Mouse (Mus musculus): ENCODE measurements around the gene Ctsd. TPM values are rescaled to one million over a fixed set of nuclear protein-coding genes. Genes with fewer than 3 reads are reported as not detected.

The Ctsd gene
- polyA plus RNA-seq, 1 experiment from 2014 or later: 302 TPM

- peaks cover 18% of the 10 kb centered on the region for H3K36me3 ChIP-seq (ENCODE audit: control insufficient read depth, insufficient read depth, low read length)
- peak overlapping the region; percentile 93 for H3K4me2 ChIP-seq (ENCODE audit: low read depth, low read length)
- no peak overlapping the region for H3K27ac ChIP-seq (ENCODE audit: low read length)
- H3K9me3 ChIP-seq (ENCODE audit: control insufficient read depth, low read length): no peaks in the 10 kb centered on the region
- peaks cover 16% of the 10 kb centered on the region for H3K4me1 ChIP-seq (replicated peaks; ENCODE audit: control insufficient read depth, insufficient read depth, low read length)
- ATAC-seq (ENCODE audit: low read depth): no peak
- no peaks in the 10 kb centered on the region for H3K27me3 ChIP-seq (ENCODE audit: control insufficient read depth, insufficient read depth, low read depth, low read length)
- WGBS: 84% methylated on average over 3 of the region's 3 CpGs
- H3K4me3 ChIP-seq (ENCODE audit: low read length): peak overlapping the region; percentile 81
- peak overlapping the region; percentile 89; the same call in 1 of the 2 replicates for H3K9ac ChIP-seq (ENCODE audit: low read length)
Observed at GRCm38 (mm10) chr7:142385742-142386403, 2.0 kb downstream of the Ctsd start.

GRCm38 (mm10) chr7:142384306-142384705 is 3.5 kb downstream of the Ctsd start:
- 83% methylated on average over 10 of the region's 10 CpGs for WGBS

GRCm38 (mm10) chr7:142382567-142382966 is 5.3 kb downstream of the Ctsd start, which contains the start of gene Gm49369:
Gene Gm49369 (minus strand): TSS chr7:142382667.
- Histone ChIP-seq H3K4me3 (ENCODE audit: low read length) (no peak within 1 kb of the TSS), H3K27me3 (ENCODE audit: control insufficient read depth, insufficient read depth, low read depth, low read length) (no peaks in the 10 kb centered on the region), H3K27ac (ENCODE audit: low read length) (no peak within 1 kb of the TSS), H3K4me1 (replicated peaks; ENCODE audit: control insufficient read depth, insufficient read depth, low read length) (peaks cover 14% of the 10 kb centered on the region), H3K9ac (ENCODE audit: low read length) (no peak within 1 kb of the TSS), H3K4me2 (ENCODE audit: low read depth, low read length) (no peak within 1 kb of the TSS), H3K36me3 (ENCODE audit: control insufficient read depth, insufficient read depth, low read length) (peaks cover 44% of the 10 kb centered on the region), H3K9me3 (ENCODE audit: control insufficient read depth, low read length) (no peaks in the 10 kb centered on the region)
- ATAC-seq (ENCODE audit: low read depth): no peak
- WGBS: 93% methylated on average over 5 of the region's 5 CpGs

More at GRCm38 (mm10) chr7:142384306-142384705, 3.5 kb downstream of the Ctsd start:
- ATAC-seq (ENCODE audit: low read depth): no peak
- Histone ChIP-seq H3K27me3 (ENCODE audit: control insufficient read depth, insufficient read depth, low read depth, low read length) (no peaks in the 10 kb centered on the region), H3K4me2 (ENCODE audit: low read depth, low read length) (no peak overlapping the region), H3K4me3 (ENCODE audit: low read length) (no peak overlapping the region), H3K36me3 (ENCODE audit: control insufficient read depth, insufficient read depth, low read length) (peaks cover 33% of the 10 kb centered on the region), H3K9ac (ENCODE audit: low read length) (no peak overlapping the region), H3K27ac (ENCODE audit: low read length) (no peak overlapping the region), H3K4me1 (replicated peaks; ENCODE audit: control insufficient read depth, insufficient read depth, low read length) (peaks cover 16% of the 10 kb centered on the region), H3K9me3 (ENCODE audit: control insufficient read depth, low read length) (no peaks in the 10 kb centered on the region)

- Histone ChIP-seq H3K36me3 (ENCODE audit: control insufficient read depth, insufficient read depth, low read length) (peaks cover 56% of the 10 kb centered on the region), H3K4me3 (ENCODE audit: low read length) (no peak overlapping the region), H3K4me1 (replicated peaks; ENCODE audit: control insufficient read depth, insufficient read depth, low read length) (peaks cover 4% of the 10 kb centered on the region), H3K27me3 (ENCODE audit: control insufficient read depth, insufficient read depth, low read depth, low read length) (no peaks in the 10 kb centered on the region), H3K9me3 (ENCODE audit: control insufficient read depth, low read length) (no peaks in the 10 kb centered on the region), H3K27ac (ENCODE audit: low read length) (no peak overlapping the region), H3K4me2 (ENCODE audit: low read depth, low read length) (no peak overlapping the region), H3K9ac (ENCODE audit: low read length) (no peak overlapping the region)
- no peak for ATAC-seq (ENCODE audit: low read depth)
- WGBS: 86% methylated on average over 4 of the region's 4 CpGs
Observed at GRCm38 (mm10) chr7:142381175-142381574, 6.7 kb downstream of the Ctsd start.

GRCm38 (mm10) chr7:142379186-142379585 is 8.7 kb downstream of the Ctsd start:
- peaks cover 60% of the 10 kb centered on the region for H3K36me3 ChIP-seq (ENCODE audit: control insufficient read depth, insufficient read depth, low read length)
- H3K27ac ChIP-seq (ENCODE audit: low read length): no peak overlapping the region
- ATAC-seq (ENCODE audit: low read depth): no peak
- H3K9ac ChIP-seq (ENCODE audit: low read length): no peak overlapping the region
- no peaks in the 10 kb centered on the region for H3K9me3 ChIP-seq (ENCODE audit: control insufficient read depth, low read length)
- H3K27me3 ChIP-seq (ENCODE audit: control insufficient read depth, insufficient read depth, low read depth, low read length): no peaks in the 10 kb centered on the region
- WGBS: 59% methylated on average over 6 of the region's 6 CpGs
- no peak overlapping the region for H3K4me3 ChIP-seq (ENCODE audit: low read length)
- no peaks in the 10 kb centered on the region for H3K4me1 ChIP-seq (replicated peaks; ENCODE audit: control insufficient read depth, insufficient read depth, low read length)
- H3K4me2 ChIP-seq (ENCODE audit: low read depth, low read length): no peak overlapping the region

GRCm38 (mm10) chr7:142377233-142377925 is 10.5 kb downstream of the Ctsd start:
- Histone ChIP-seq H3K27me3 (ENCODE audit: control insufficient read depth, insufficient read depth, low read depth, low read length) (peaks cover 8% of the 10 kb centered on the region), H3K27ac (ENCODE audit: low read length) (no peak overlapping the region), H3K4me2 (ENCODE audit: low read depth, low read length) (no peak overlapping the region), H3K4me3 (ENCODE audit: low read length) (no peak overlapping the region), H3K36me3 (ENCODE audit: control insufficient read depth, insufficient read depth, low read length) (peaks cover 55% of the 10 kb centered on the region), H3K9ac (ENCODE audit: low read length) (no peak overlapping the region), H3K9me3 (ENCODE audit: control insufficient read depth, low read length) (no peaks in the 10 kb centered on the region), H3K4me1 (replicated peaks; ENCODE audit: control insufficient read depth, insufficient read depth, low read length) (peaks cover 5% of the 10 kb centered on the region)
- ATAC-seq (ENCODE audit: low read depth): no peak
- WGBS: 69% methylated on average over 14 of the region's 14 CpGs

- H3K36me3 ChIP-seq (ENCODE audit: control insufficient read depth, insufficient read depth, low read length): peaks cover 45% of the 10 kb centered on the region
- WGBS: 78% methylated on average over 4 of the region's 4 CpGs
Observed at GRCm38 (mm10) chr7:142376096-142376495, 11.7 kb downstream of the Ctsd start.

GRCm38 (mm10) chr7:142375261-142375724 is 12.5 kb downstream of the Ctsd start:
- peaks cover 13% of the 10 kb centered on the region for H3K4me1 ChIP-seq (replicated peaks; ENCODE audit: control insufficient read depth, insufficient read depth, low read length)
- ATAC-seq (ENCODE audit: low read depth): no peak

More at GRCm38 (mm10) chr7:142376096-142376495, 11.7 kb downstream of the Ctsd start:
- ATAC-seq (ENCODE audit: low read depth): no peak
- Histone ChIP-seq H3K27ac (ENCODE audit: low read length) (no peak overlapping the region), H3K4me1 (replicated peaks; ENCODE audit: control insufficient read depth, insufficient read depth, low read length) (peaks cover 13% of the 10 kb centered on the region), H3K27me3 (ENCODE audit: control insufficient read depth, insufficient read depth, low read depth, low read length) (peaks cover 21% of the 10 kb centered on the region), H3K9me3 (ENCODE audit: control insufficient read depth, low read length) (no peaks in the 10 kb centered on the region), H3K4me2 (ENCODE audit: low read depth, low read length) (no peak overlapping the region), H3K4me3 (ENCODE audit: low read length) (no peak overlapping the region), H3K9ac (ENCODE audit: low read length) (no peak overlapping the region)

GRCm38 (mm10) chr7:142374413-142375015 is 13.3 kb downstream of the Ctsd start:
- H3K27me3 ChIP-seq (ENCODE audit: control insufficient read depth, insufficient read depth, low read depth, low read length): peaks cover 31% of the 10 kb centered on the region
- H3K27ac ChIP-seq (ENCODE audit: low read length): no peak overlapping the region
- no peaks in the 10 kb centered on the region for H3K9me3 ChIP-seq (ENCODE audit: control insufficient read depth, low read length)
- no peak overlapping the region for H3K4me3 ChIP-seq (ENCODE audit: low read length)
- peaks cover 13% of the 10 kb centered on the region for H3K4me1 ChIP-seq (replicated peaks; ENCODE audit: control insufficient read depth, insufficient read depth, low read length)
- ATAC-seq (ENCODE audit: low read depth): no peak
- WGBS: 84% methylated on average over 5 of the region's 5 CpGs
- H3K9ac ChIP-seq (ENCODE audit: low read length): no peak overlapping the region
- H3K36me3 ChIP-seq (ENCODE audit: control insufficient read depth, insufficient read depth, low read length): peaks cover 31% of the 10 kb centered on the region
- no peak overlapping the region for H3K4me2 ChIP-seq (ENCODE audit: low read depth, low read length)

More at GRCm38 (mm10) chr7:142375261-142375724, 12.5 kb downstream of the Ctsd start:
- Histone ChIP-seq H3K27me3 (ENCODE audit: control insufficient read depth, insufficient read depth, low read depth, low read length) (peaks cover 28% of the 10 kb centered on the region), H3K36me3 (ENCODE audit: control insufficient read depth, insufficient read depth, low read length) (peaks cover 39% of the 10 kb centered on the region), H3K4me3 (ENCODE audit: low read length) (no peak overlapping the region), H3K9ac (ENCODE audit: low read length) (no peak overlapping the region), H3K27ac (ENCODE audit: low read length) (no peak overlapping the region), H3K4me2 (ENCODE audit: low read depth, low read length) (no peak overlapping the region), H3K9me3 (ENCODE audit: control insufficient read depth, low read length) (no peaks in the 10 kb centered on the region)
- WGBS: 77% methylated on average over 6 of the region's 6 CpGs
